Mouse (Mus musculus): ENCODE results near the gene Elp4. TPM values are rescaled to one million over a fixed set of nuclear protein-coding genes. Genes with fewer than 3 reads are reported as not detected.

Elp4 gene
- polyA plus RNA-seq, 1 experiment from 2014 or later = 32.4 TPM

DNA sequence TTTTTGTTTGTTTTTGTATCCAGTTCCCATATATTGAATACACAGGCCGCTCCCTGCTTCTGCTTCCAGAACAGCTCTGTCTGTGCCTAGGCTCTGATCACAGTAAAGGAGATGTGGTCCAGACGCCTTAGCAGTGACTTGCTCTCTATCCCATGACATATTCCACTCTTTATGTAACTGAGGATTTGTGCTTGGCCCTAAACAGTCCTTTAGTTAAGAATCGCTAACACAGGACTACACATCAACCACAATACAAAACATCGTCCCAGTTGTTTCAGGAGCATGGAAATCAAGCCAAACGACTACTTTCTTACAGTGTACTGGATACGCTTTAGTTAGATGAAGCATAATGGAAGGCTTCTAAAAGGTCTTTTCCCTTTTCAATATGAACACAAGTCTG lies 102.8 kb downstream of the Elp4 start:
- no peak for DNase-seq (ENCODE audit: low spot score)
- Histone ChIP-seq H3K27ac (ENCODE audit: low read depth) (no peak overlapping the region), H3K4me3 (ENCODE audit: low read depth, low read length) (no peak overlapping the region), H3K9me3 (ENCODE audit: control insufficient read depth, low read length) (no peaks in the 10 kb centered on the region), H3K27me3 (replicated peaks; ENCODE audit: control insufficient read depth, insufficient read depth, low read length) (no peaks in the 10 kb centered on the region), H3K4me1 (replicated peaks; ENCODE audit: control insufficient read depth, insufficient read depth, low read length) (no peaks in the 10 kb centered on the region), H3K4me2 (ENCODE audit: low read length) (no peak overlapping the region), H3K36me3 (ENCODE audit: control insufficient read depth, insufficient read depth, low read length) (no peaks in the 10 kb centered on the region), H3K9ac (ENCODE audit: low read length) (no peak overlapping the region)
- 76% methylated on average over 6 of the region's 6 CpGs for WGBS
- no peak for ATAC-seq (replicated peaks; ENCODE audit: low FRiP score, low TSS enrichment, low read depth)

DNA sequence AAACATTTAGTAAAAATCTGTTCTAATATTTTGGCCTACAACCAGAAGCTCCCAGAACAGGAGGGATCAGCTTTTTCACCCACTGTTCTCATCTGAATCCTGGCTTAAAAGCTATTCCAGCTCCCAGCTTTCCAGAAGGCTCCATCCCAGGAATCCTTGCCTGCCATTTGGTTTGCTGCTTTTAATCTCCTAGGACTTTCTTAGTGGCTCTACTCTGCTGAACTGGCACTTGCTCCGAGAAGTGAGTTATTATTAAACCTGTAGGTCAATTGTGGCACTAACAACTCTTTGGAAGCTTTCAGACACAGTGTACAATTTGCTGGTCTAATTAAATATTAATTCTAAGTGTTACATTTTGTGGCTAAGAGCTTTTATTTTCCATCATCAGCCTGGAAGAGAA lies 103.7 kb downstream of the Elp4 start:
- Histone ChIP-seq H3K4me2 (ENCODE audit: low read length) (no peak overlapping the region), H3K27me3 (replicated peaks; ENCODE audit: control insufficient read depth, insufficient read depth, low read length) (no peaks in the 10 kb centered on the region), H3K4me3 (ENCODE audit: low read depth, low read length) (no peak overlapping the region), H3K9me3 (ENCODE audit: control insufficient read depth, low read length) (no peaks in the 10 kb centered on the region), H3K4me1 (replicated peaks; ENCODE audit: control insufficient read depth, insufficient read depth, low read length) (no peaks in the 10 kb centered on the region), H3K36me3 (ENCODE audit: control insufficient read depth, insufficient read depth, low read length) (no peaks in the 10 kb centered on the region), H3K27ac (ENCODE audit: low read depth) (no peak overlapping the region), H3K9ac (ENCODE audit: low read length) (no peak overlapping the region)
- ATAC-seq (replicated peaks; ENCODE audit: low FRiP score, low TSS enrichment, low read depth) = no peak
- DNase-seq (ENCODE audit: low spot score) = no peak
- 63% methylated on average over 1 of the region's 1 CpGs for WGBS

DNA sequence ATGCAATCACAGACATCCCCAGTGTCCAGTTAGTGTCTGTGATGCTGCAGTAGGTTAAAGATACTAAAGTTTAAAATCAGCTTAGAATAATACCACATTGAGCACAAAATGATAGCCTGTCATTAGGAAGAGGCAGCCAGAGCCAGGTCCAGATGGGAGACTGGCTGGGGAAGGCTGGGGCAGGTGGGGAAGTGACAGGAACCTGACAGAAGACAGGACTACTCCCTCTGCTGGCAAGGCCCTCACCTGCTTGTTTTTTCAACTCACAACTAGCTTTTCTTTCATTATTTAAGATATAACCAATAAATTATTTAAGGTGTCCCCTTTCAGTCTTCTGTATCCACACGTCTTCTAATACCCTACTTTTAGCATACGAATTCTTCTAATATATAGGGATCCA lies 104.5 kb downstream of the Elp4 start:
- Histone ChIP-seq H3K4me2 (ENCODE audit: low read length) (no peak overlapping the region), H3K4me3 (ENCODE audit: low read depth, low read length) (no peak overlapping the region), H3K36me3 (ENCODE audit: control insufficient read depth, insufficient read depth, low read length) (no peaks in the 10 kb centered on the region), H3K9me3 (ENCODE audit: control insufficient read depth, low read length) (no peaks in the 10 kb centered on the region), H3K4me1 (replicated peaks; ENCODE audit: control insufficient read depth, insufficient read depth, low read length) (no peaks in the 10 kb centered on the region), H3K9ac (ENCODE audit: low read length) (no peak overlapping the region), H3K27me3 (replicated peaks; ENCODE audit: control insufficient read depth, insufficient read depth, low read length) (no peaks in the 10 kb centered on the region), H3K27ac (ENCODE audit: low read depth) (no peak overlapping the region)
- WGBS = 82% methylated on average over 2 of the region's 2 CpGs
- no peak for DNase-seq (ENCODE audit: low spot score)
- ATAC-seq (replicated peaks; ENCODE audit: low FRiP score, low TSS enrichment, low read depth) = no peak

- H3K27me3 ChIP-seq (replicated peaks; ENCODE audit: control insufficient read depth, insufficient read depth, low read length) = no peaks in the 10 kb centered on the region
Measured at GRCm38 (mm10) chr2:105797842-105798241, 106.5 kb downstream of the Elp4 start.

DNA sequence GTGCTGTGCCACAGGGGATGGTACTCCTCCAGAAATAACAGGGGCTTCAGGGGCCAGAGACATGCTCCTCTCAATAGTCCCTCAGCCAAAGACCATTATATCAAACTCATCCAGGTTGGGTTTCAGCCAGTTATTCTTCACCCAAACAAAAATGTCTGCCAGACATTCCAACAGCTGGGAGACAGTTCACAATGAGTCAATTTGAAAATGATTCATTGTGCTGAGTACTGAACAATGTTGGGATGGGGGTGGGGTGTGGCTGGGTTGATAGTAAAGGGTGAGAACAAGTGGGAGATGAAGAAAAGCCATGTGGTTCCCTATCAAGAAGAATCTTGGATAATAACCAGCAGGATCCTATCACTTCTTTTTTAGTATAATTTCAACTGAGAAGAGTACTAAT lies 108.3 kb downstream of the Elp4 start:
- H3K4me3 ChIP-seq (ENCODE audit: low read depth, low read length) = no peak overlapping the region
- H3K27ac ChIP-seq (ENCODE audit: low read depth) = no peak overlapping the region
- ATAC-seq (replicated peaks; ENCODE audit: low FRiP score, low TSS enrichment, low read depth) (no peak), DNase-seq (ENCODE audit: low spot score) (no peak)
- no peaks in the 10 kb centered on the region for H3K36me3 ChIP-seq (ENCODE audit: control insufficient read depth, insufficient read depth, low read length)
- H3K4me2 ChIP-seq (ENCODE audit: low read length) = no peak overlapping the region
- H3K4me1 ChIP-seq (replicated peaks; ENCODE audit: control insufficient read depth, insufficient read depth, low read length) = no peaks in the 10 kb centered on the region
- H3K27me3 ChIP-seq (replicated peaks; ENCODE audit: control insufficient read depth, insufficient read depth, low read length) = no peaks in the 10 kb centered on the region
- H3K9me3 ChIP-seq (ENCODE audit: control insufficient read depth, low read length) = no peaks in the 10 kb centered on the region
- H3K9ac ChIP-seq (ENCODE audit: low read length) = no peak overlapping the region

More at GRCm38 (mm10) chr2:105797842-105798241, 106.5 kb downstream of the Elp4 start:
- H3K4me2 ChIP-seq (ENCODE audit: low read length) = no peak overlapping the region
- no peaks in the 10 kb centered on the region for H3K9me3 ChIP-seq (ENCODE audit: control insufficient read depth, low read length)
- H3K4me1 ChIP-seq (replicated peaks; ENCODE audit: control insufficient read depth, insufficient read depth, low read length) = no peaks in the 10 kb centered on the region
- ATAC-seq (replicated peaks; ENCODE audit: low FRiP score, low TSS enrichment, low read depth) = no peak
- DNase-seq (ENCODE audit: low spot score) = no peak
- no peaks in the 10 kb centered on the region for H3K36me3 ChIP-seq (ENCODE audit: control insufficient read depth, insufficient read depth, low read length)
- no peak overlapping the region for H3K4me3 ChIP-seq (ENCODE audit: low read depth, low read length)
- H3K9ac ChIP-seq (ENCODE audit: low read length) = no peak overlapping the region
- no peak overlapping the region for H3K27ac ChIP-seq (ENCODE audit: low read depth)

DNA sequence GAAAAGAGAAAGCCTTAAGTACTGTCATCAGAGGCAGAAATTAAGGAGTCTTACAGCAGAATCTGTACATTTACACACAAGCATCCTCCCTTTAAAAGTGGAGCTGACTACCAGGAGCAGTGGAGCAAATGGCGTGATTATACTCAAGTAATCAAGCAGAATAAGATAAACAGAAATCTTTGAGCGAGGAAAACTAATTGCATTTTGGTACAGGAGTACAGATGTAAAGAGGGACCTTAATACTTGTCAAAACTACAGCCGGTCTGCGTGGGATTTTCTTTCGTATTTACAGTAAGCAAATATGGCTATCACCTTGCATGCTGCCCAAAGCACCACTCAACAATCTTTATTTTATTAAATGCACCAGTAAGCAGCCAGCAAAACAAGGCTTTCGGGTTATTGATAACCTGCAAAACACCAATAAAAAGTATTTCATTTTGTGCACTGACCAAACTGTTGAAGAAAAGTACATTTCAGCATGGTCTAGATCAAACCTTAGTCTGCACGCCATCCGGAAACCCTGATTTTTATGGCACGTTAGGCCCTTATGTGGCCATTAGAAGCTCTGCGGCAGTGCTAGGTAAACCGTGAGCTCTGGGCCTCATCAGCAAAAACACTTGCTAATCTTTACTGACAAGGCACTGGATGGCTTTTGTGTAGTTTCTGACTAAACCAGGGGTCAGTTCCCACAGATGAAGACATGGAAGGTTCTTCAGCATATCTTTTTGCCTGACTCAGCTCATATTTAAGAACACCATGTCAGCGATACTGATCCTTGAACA lies 111.8 kb downstream of the Elp4 start:
- H3K9me3 ChIP-seq (ENCODE audit: control insufficient read depth, low read length) = no peaks in the 10 kb centered on the region
- H3K4me3 ChIP-seq (ENCODE audit: low read depth, low read length) = no peak overlapping the region
- no peak overlapping the region for H3K4me2 ChIP-seq (ENCODE audit: low read length)
- no peak for DNase-seq (ENCODE audit: low spot score)
- WGBS = 67% methylated on average over 12 of the region's 12 CpGs
- no peak overlapping the region for H3K27ac ChIP-seq (ENCODE audit: low read depth)
- H3K4me1 ChIP-seq (replicated peaks; ENCODE audit: control insufficient read depth, insufficient read depth, low read length) = no peaks in the 10 kb centered on the region
- no peak overlapping the region for H3K9ac ChIP-seq (ENCODE audit: low read length)
- H3K36me3 ChIP-seq (ENCODE audit: control insufficient read depth, insufficient read depth, low read length) = no peaks in the 10 kb centered on the region
- no peaks in the 10 kb centered on the region for H3K27me3 ChIP-seq (replicated peaks; ENCODE audit: control insufficient read depth, insufficient read depth, low read length)
- no peak for ATAC-seq (replicated peaks; ENCODE audit: low FRiP score, low TSS enrichment, low read depth)

DNA sequence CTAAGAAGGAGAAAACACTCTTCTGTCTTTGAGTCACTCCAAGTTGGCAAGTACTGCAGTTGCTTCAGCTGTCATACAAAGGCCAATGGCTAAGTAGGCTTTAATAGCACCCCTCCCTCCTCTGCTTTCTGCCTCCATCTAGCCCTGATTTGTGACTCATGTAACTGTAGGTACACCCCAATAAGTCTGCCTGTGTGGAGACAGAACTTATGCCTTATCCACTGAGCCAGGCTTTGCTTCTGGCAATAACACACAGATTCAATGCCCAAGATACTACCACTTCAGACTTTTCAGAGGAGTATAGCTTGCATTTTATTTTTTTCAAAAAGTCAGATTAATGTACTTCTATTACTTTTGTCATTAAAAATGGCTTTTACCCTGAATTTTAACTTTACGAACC lies 114.4 kb downstream of the Elp4 start:
- DNase-seq (ENCODE audit: low spot score) (no peak), ATAC-seq (replicated peaks; ENCODE audit: low FRiP score, low TSS enrichment, low read depth) (no peak)
- 93% methylated on average over 1 of the region's 1 CpGs for whole genome bisulfite sequencing

DNA sequence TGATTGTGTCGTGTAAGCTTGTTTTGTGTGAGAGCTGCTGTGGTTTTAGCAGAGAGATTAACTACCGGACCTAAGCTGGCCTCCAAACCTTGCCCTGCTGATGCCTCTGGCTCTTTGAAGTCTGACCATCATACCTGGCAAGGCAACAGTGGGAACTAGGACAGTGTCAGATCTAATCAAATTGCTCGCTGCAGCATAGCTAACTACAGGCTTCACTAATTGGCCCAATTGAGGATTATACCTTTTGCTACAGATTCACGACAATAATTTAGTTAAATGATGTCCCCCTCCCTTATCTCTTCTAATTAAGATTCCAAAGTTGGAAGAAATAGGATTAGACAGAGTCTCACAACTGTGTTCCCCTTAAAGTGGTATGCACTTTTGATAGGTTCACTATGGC lies 116.6 kb downstream of the Elp4 start:
- no peak overlapping the region for H3K4me3 ChIP-seq (ENCODE audit: low read depth, low read length)
- no peaks in the 10 kb centered on the region for H3K9me3 ChIP-seq (ENCODE audit: control insufficient read depth, low read length)
- no peak for ATAC-seq (replicated peaks; ENCODE audit: low FRiP score, low TSS enrichment, low read depth)
- H3K36me3 ChIP-seq (ENCODE audit: control insufficient read depth, insufficient read depth, low read length) = no peaks in the 10 kb centered on the region
- H3K27me3 ChIP-seq (replicated peaks; ENCODE audit: control insufficient read depth, insufficient read depth, low read length) = no peaks in the 10 kb centered on the region
- H3K4me1 ChIP-seq (replicated peaks; ENCODE audit: control insufficient read depth, insufficient read depth, low read length) = no peaks in the 10 kb centered on the region
- 79% methylated on average over 4 of the region's 4 CpGs for WGBS
- DNase-seq (ENCODE audit: low spot score) = no peak
- no peak overlapping the region for H3K4me2 ChIP-seq (ENCODE audit: low read length)
- no peak overlapping the region for H3K27ac ChIP-seq (ENCODE audit: low read depth)
- no peak overlapping the region for H3K9ac ChIP-seq (ENCODE audit: low read length)

More for the DNA sequence above, 114.4 kb downstream of the Elp4 start:
- Histone ChIP-seq H3K27me3 (replicated peaks; ENCODE audit: control insufficient read depth, insufficient read depth, low read length) (no peaks in the 10 kb centered on the region), H3K27ac (ENCODE audit: low read depth) (no peak overlapping the region), H3K9me3 (ENCODE audit: control insufficient read depth, low read length) (no peaks in the 10 kb centered on the region), H3K36me3 (ENCODE audit: control insufficient read depth, insufficient read depth, low read length) (no peaks in the 10 kb centered on the region), H3K9ac (ENCODE audit: low read length) (no peak overlapping the region), H3K4me1 (replicated peaks; ENCODE audit: control insufficient read depth, insufficient read depth, low read length) (no peaks in the 10 kb centered on the region), H3K4me3 (ENCODE audit: low read depth, low read length) (no peak overlapping the region), H3K4me2 (ENCODE audit: low read length) (no peak overlapping the region)

GRCm38 (mm10) chr2:105786986-105787385 lies 117.4 kb downstream of the Elp4 start:
- Histone ChIP-seq H3K4me1 (replicated peaks; ENCODE audit: control insufficient read depth, insufficient read depth, low read length) (no peaks in the 10 kb centered on the region), H3K4me2 (ENCODE audit: low read length) (no peak overlapping the region), H3K36me3 (ENCODE audit: control insufficient read depth, insufficient read depth, low read length) (no peaks in the 10 kb centered on the region), H3K9me3 (ENCODE audit: control insufficient read depth, low read length) (no peaks in the 10 kb centered on the region), H3K27ac (ENCODE audit: low read depth) (no peak overlapping the region), H3K4me3 (ENCODE audit: low read depth, low read length) (no peak overlapping the region), H3K9ac (ENCODE audit: low read length) (no peak overlapping the region), H3K27me3 (replicated peaks; ENCODE audit: control insufficient read depth, insufficient read depth, low read length) (no peaks in the 10 kb centered on the region)
- DNase-seq (ENCODE audit: low spot score) (no peak), ATAC-seq (replicated peaks; ENCODE audit: low FRiP score, low TSS enrichment, low read depth) (no peak)
- 53% methylated on average over 2 of the region's 2 CpGs for WGBS
